In the genomic region with DNA sequence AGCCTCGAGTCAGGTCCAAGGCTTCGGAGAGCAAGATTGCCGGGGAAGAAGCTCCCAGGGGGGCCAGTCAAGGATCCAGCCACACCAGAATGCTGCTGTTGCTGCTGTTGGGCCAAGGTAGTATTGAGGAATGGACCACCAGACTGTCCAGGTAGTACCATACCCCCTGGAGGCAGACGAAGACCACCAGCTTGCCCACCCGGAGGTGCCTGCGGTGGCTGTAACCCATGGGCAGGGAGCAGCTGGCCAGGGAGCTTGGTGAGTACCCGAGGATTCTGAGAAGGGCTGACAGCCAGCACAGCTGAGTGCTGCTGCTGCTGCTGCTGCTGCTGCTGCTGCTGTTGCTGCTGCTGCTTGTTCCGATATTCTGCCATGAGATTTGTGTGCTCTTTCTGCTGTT, we compare ENCODE assay signal across 20 mouse cellular contexts. TPM values are rescaled to one million over a fixed set of nuclear protein-coding genes. Genes with fewer than 3 reads are reported as not detected.
DNase-seq lines count a peak whose midpoint lies in the region; ATAC-seq lines count a peak whose summit lies in the region.
"Had no signal": no experiment of that assay in that cellular context is flagged by ENCODE, and none has a peak within 500 bp of the region (broad histone marks: within the 10 kb centered on the region; RNA-seq: fewer than 3 reads in every experiment).

No protein-coding gene starts in this region.

- no peaks in the 10 kb centered on the region for H3K27me3 ChIP-seq in forebrain, embryonic 11.5 days (ENCODE audit: control insufficient read depth, insufficient read depth, low read length)
- H3K27me3 ChIP-seq in forebrain, embryonic 15.5 days, result no peaks in the 10 kb centered on the region
- no peaks in the 10 kb centered on the region for H3K27me3 ChIP-seq in limb, embryonic 12.5 days
- H3K27me3 ChIP-seq in limb, embryonic 10.5 days (ENCODE audit: low read depth, poor library complexity, severe bottlenecking), result no peaks in the 10 kb centered on the region
- H3K27me3 ChIP-seq: CH12.LX, Patski had no signal

- no peak overlapping the region for H3K9ac ChIP-seq in forebrain, embryonic 11.5 days (ENCODE audit: low read length)
- H3K9ac ChIP-seq in forebrain, embryonic 15.5 days (replicated peaks), result no peak overlapping the region
- H3K9ac ChIP-seq in limb, embryonic 12.5 days (replicated peaks), result no peak overlapping the region

- WGBS in forebrain, embryonic 11.5 days, result 93% methylated on average over 8 of the region's 8 CpGs
- 91% methylated on average over 8 of the region's 8 CpGs for WGBS in forebrain, embryonic 15.5 days
- 87% methylated on average over 8 of the region's 8 CpGs for WGBS in limb, embryonic 12.5 days
- WGBS in limb, embryonic 10.5 days, result 88% methylated on average over 8 of the region's 8 CpGs

- H3K4me3 ChIP-seq in forebrain, embryonic 11.5 days (ENCODE audit: low read depth, low read length), result no peak overlapping the region
- H3K4me3 ChIP-seq in forebrain, embryonic 15.5 days, result no peak overlapping the region
- H3K4me3 ChIP-seq in limb, embryonic 12.5 days (replicated peaks), result 0 out of 2 replicates have a peak overlapping the region, but pooled peaks have one; percentile 6
- H3K4me3 ChIP-seq in limb, embryonic 10.5 days, result no peak overlapping the region

- H3K4me1 ChIP-seq in forebrain, embryonic 11.5 days (replicated peaks; ENCODE audit: control insufficient read depth, insufficient read depth, low read length), result no peaks in the 10 kb centered on the region
- no peaks in the 10 kb centered on the region for H3K4me1 ChIP-seq in forebrain, embryonic 15.5 days
- no peaks in the 10 kb centered on the region for H3K4me1 ChIP-seq in limb, embryonic 12.5 days (replicated peaks)
- H3K4me1 ChIP-seq in limb, embryonic 10.5 days, result no peaks in the 10 kb centered on the region

- intact Hi-C loops in heart, postnatal 25 days (cut with DNase I), result no loop called here

- no peak overlapping the region for H3K27ac ChIP-seq in forebrain, embryonic 11.5 days (ENCODE audit: low read depth, low read length)
- H3K27ac ChIP-seq in forebrain, embryonic 15.5 days (replicated peaks), result no peak overlapping the region
- no peak overlapping the region for H3K27ac ChIP-seq in limb, embryonic 12.5 days
- H3K27ac ChIP-seq in limb, embryonic 10.5 days, result no peak overlapping the region

- no peak for ATAC-seq in forebrain, embryonic 11.5 days (replicated peaks; ENCODE audit: low FRiP score)
- no peak for ATAC-seq in forebrain, embryonic 15.5 days (replicated peaks)
- ATAC-seq in limb, embryonic 12.5 days (ENCODE audit: insufficient number of reproducible peaks, insufficient read depth, low FRiP score, low TSS enrichment, low read depth), result no peak
- ATAC-seq: activated CD4-positive, CD25-positive, alpha-beta regulatory T cell, adult 4 months; CD4-positive, CD25-positive, alpha-beta regulatory T cell, adult 4 months; Patski had no signal

- H3K36me3 ChIP-seq in forebrain, embryonic 11.5 days (ENCODE audit: control insufficient read depth, insufficient read depth, low read length), result peaks cover 64% of the 10 kb centered on the region
- H3K36me3 ChIP-seq in forebrain, embryonic 15.5 days, result peaks cover 100% of the 10 kb centered on the region
- peaks cover 100% of the 10 kb centered on the region for H3K36me3 ChIP-seq in limb, embryonic 12.5 days
- H3K36me3 ChIP-seq in limb, embryonic 10.5 days, result peaks cover 100% of the 10 kb centered on the region

- DNase-seq in forebrain, embryonic 11.5 days (ENCODE audit: low spot score), result peak; percentile 49
- peak; percentile 91 for DNase-seq in heart, adult 11 months
- DNase-seq in heart, postnatal 25 days (ENCODE audit: low spot score), result no peak
- no peak for DNase-seq in limb, embryonic 10.5 days (ENCODE audit: low spot score)
- DNase-seq: adrenal gland, adult 2 months; adrenal gland, adult 8-10 months; adrenal gland, postnatal 10 days; adrenal gland, postnatal 14 days; adrenal gland, postnatal 25 days; adrenal gland, postnatal 36 days; B cell, adult 2 months; cerebellum, adult 18-20 months had no signal

- H3K9me3 ChIP-seq in forebrain, embryonic 11.5 days (ENCODE audit: control insufficient read depth, low read length), result no peaks in the 10 kb centered on the region
- H3K9me3 ChIP-seq in forebrain, embryonic 15.5 days, result no peaks in the 10 kb centered on the region
- H3K9me3 ChIP-seq in limb, embryonic 12.5 days, result no peaks in the 10 kb centered on the region
- H3K9me3 ChIP-seq in limb, embryonic 10.5 days (replicated peaks), result no peaks in the 10 kb centered on the region
- H3K9me3 ChIP-seq: G1E had no signal

- no peak overlapping the region for H3K4me2 ChIP-seq in forebrain, embryonic 11.5 days (ENCODE audit: low read depth, low read length, severe bottlenecking)
- H3K4me2 ChIP-seq in forebrain, embryonic 15.5 days (replicated peaks), result no peak overlapping the region
- no peak overlapping the region for H3K4me2 ChIP-seq in limb, embryonic 12.5 days

RNA-seq across cellular contexts. Expression of a gene that starts 14.8 kb away (rescaled TPM):
- polyA plus RNA-seq in forebrain, embryonic 11.5 days (2014; fragmentation: Nextera tagmentation; extraction: Ambion mirVana), result 89.4 and 92.5 TPM in 2 replicates
- 89.0 and 91.7 TPM in 2 replicates for polyA plus RNA-seq in forebrain, embryonic 15.5 days (2015; fragmentation: Nextera tagmentation; extraction: Ambion mirVana)
- total RNA-seq in heart, postnatal 25 days (2021), result 100 to 1,000 TPM in 1 of 2 experiments, 10 to 100 TPM in 1; 90.5 to 103 TPM
- polyA plus RNA-seq in limb, embryonic 12.5 days (2016; fragmentation: Nextera tagmentation; extraction: Ambion mirVana), result 81.4 and 88.4 TPM in 2 replicates
- 92.3 and 97.7 TPM in 2 replicates for polyA plus RNA-seq in limb, embryonic 10.5 days (2016; fragmentation: Nextera tagmentation; extraction: Ambion mirVana)

RNA-seq across cellular contexts. Expression of a gene that starts 24.9 kb away (rescaled TPM):
- polyA plus RNA-seq in forebrain, embryonic 11.5 days (2014; fragmentation: Nextera tagmentation; extraction: Ambion mirVana), result 20.1 and 20.6 TPM in 2 replicates
- polyA plus RNA-seq in forebrain, embryonic 15.5 days (2015; fragmentation: Nextera tagmentation; extraction: Ambion mirVana), result 13.9 and 14.3 TPM in 2 replicates
- total RNA-seq in heart, postnatal 25 days (2021), result 10 to 100 TPM; 52.1 to 57.7 TPM
- 13.0 and 14.4 TPM in 2 replicates for polyA plus RNA-seq in limb, embryonic 12.5 days (2016; fragmentation: Nextera tagmentation; extraction: Ambion mirVana)
- 12.6 and 13.6 TPM in 2 replicates for polyA plus RNA-seq in limb, embryonic 10.5 days (2016; fragmentation: Nextera tagmentation; extraction: Ambion mirVana)

RNA-seq across cellular contexts. Expression of a gene that starts 36.9 kb away (rescaled TPM):
- polyA plus RNA-seq in forebrain, embryonic 11.5 days (2014; fragmentation: Nextera tagmentation; extraction: Ambion mirVana), result not detected in 2 replicates
- 0.46 and 0.47 TPM in 2 replicates for polyA plus RNA-seq in forebrain, embryonic 15.5 days (2015; fragmentation: Nextera tagmentation; extraction: Ambion mirVana)
- under 1 TPM; 0.21 to 0.59 TPM for total RNA-seq in heart, postnatal 25 days (2021)
- 0.23 TPM in 1 of 2 replicates, not detected in the other for polyA plus RNA-seq in limb, embryonic 12.5 days (2016; fragmentation: Nextera tagmentation; extraction: Ambion mirVana)
- not detected in 2 replicates for polyA plus RNA-seq in limb, embryonic 10.5 days (2016; fragmentation: Nextera tagmentation; extraction: Ambion mirVana)
- total RNA-seq: adrenal gland, adult 18-20 months; adrenal gland, postnatal 14 days had no signal
- polyA plus RNA-seq: activated CD4-positive, CD25-positive, alpha-beta regulatory T cell, adult 4 months; CD4-positive, CD25-positive, alpha-beta regulatory T cell, adult 4 months; Patski had no signal

RNA-seq across cellular contexts. Expression of a gene that starts 48.2 kb away (rescaled TPM):
- polyA plus RNA-seq in forebrain, embryonic 11.5 days (2014; fragmentation: Nextera tagmentation; extraction: Ambion mirVana), result 12.5 and 14.1 TPM in 2 replicates
- 42.7 and 46.4 TPM in 2 replicates for polyA plus RNA-seq in forebrain, embryonic 15.5 days (2015; fragmentation: Nextera tagmentation; extraction: Ambion mirVana)
- total RNA-seq in heart, postnatal 25 days (2021), result 1 to 10 TPM; 2.0 to 2.8 TPM
- 23.9 and 25.8 TPM in 2 replicates for polyA plus RNA-seq in limb, embryonic 12.5 days (2016; fragmentation: Nextera tagmentation; extraction: Ambion mirVana)
- 27.9 and 34.3 TPM in 2 replicates for polyA plus RNA-seq in limb, embryonic 10.5 days (2016; fragmentation: Nextera tagmentation; extraction: Ambion mirVana)

RNA-seq across cellular contexts. Expression of a gene that starts 52.2 kb away (rescaled TPM):
- polyA plus RNA-seq in forebrain, embryonic 11.5 days (2014; fragmentation: Nextera tagmentation; extraction: Ambion mirVana), result 0.28 and 0.29 TPM in 2 replicates
- polyA plus RNA-seq in forebrain, embryonic 15.5 days (2015; fragmentation: Nextera tagmentation; extraction: Ambion mirVana), result 0.52 and 0.68 TPM in 2 replicates
- 1 to 10 TPM; 1.8 TPM for total RNA-seq in heart, postnatal 25 days (2021)
- 0.52 and 0.74 TPM in 2 replicates for polyA plus RNA-seq in limb, embryonic 12.5 days (2016; fragmentation: Nextera tagmentation; extraction: Ambion mirVana)
- 0.40 and 0.46 TPM in 2 replicates for polyA plus RNA-seq in limb, embryonic 10.5 days (2016; fragmentation: Nextera tagmentation; extraction: Ambion mirVana)
- total RNA-seq: CH12.LX had no signal
- polyA plus RNA-seq: CD4-positive, CD25-positive, alpha-beta regulatory T cell, adult 4 months; G1E; Patski had no signal

Comparison
In these comparisons a context has a peak if more than half of its experiments do, and no peak if none do; other contexts are left out.
1. DNase-seq: peak in forebrain, embryonic 11.5 days (single experiment) and heart, adult 11 months (single experiment); none in heart, postnatal 25 days (single experiment) and limb, embryonic 10.5 days (single experiment).